Mouse (Mus musculus) ES-E14 (cell line): ENCODE measurements around the gene Gabrb3. TPM values are rescaled to one million over a fixed set of nuclear protein-coding genes. Genes with fewer than 3 reads are reported as not detected.
A peak's percentile ranks its signal among the peaks of the same experiment; 100 is the strongest.

Experiments used
- DNase-seq: peaks from one replicate; pipeline ENCODE4 v3.0.0-alpha.2; 2013; ENCODE audit warnings: low read depth, low spot score
- H3K27ac ChIP-seq: 2 replicates; pipeline ENCODE4 v1.5.1; 2012; ENCODE audit warnings: low read depth, mild to moderate bottlenecking, low read length, moderate library complexity, mixed read lengths; ENCODE audit not compliant: poor library complexity, insufficient read depth, severe bottlenecking
- H3K36me3 ChIP-seq: 2 replicates; pipeline ENCODE4 v1.6.1; 2012; ENCODE audit warnings: mild to moderate bottlenecking, low read length, moderate library complexity, mixed read lengths; ENCODE audit not compliant: control insufficient read depth, poor library complexity, insufficient read depth, severe bottlenecking
- H3K4me1 ChIP-seq, 2 experiments: fragments of 150-350 bp in 1 of 2; sonication (generic) in 1 of 2; 2 replicates each; pipeline ENCODE4 v1.6.1; 2012; ENCODE audit warnings: low read length in 2 of 2, mild to moderate bottlenecking in 1 of 2, mixed read lengths in 1 of 2; ENCODE audit not compliant: control insufficient read depth in 2 of 2, insufficient read depth in 2 of 2, poor library complexity in 1 of 2
- H3K4me3 ChIP-seq, 2 experiments: fragments of 150-350 bp in 1 of 2; sonication (generic) in 1 of 2; 2 replicates each; pipeline ENCODE4 v1.5.1; 2012; ENCODE audit warnings: low read length in 2 of 2, low read depth in 1 of 2, mild to moderate bottlenecking in 1 of 2, mixed read lengths in 1 of 2; ENCODE audit not compliant: insufficient read depth in 1 of 2, poor library complexity in 1 of 2, severe bottlenecking in 1 of 2
- H3K9ac ChIP-seq: 2 replicates; pipeline ENCODE4 v1.6.1; 2012; ENCODE audit warnings: low read depth, mild to moderate bottlenecking, low read length, mixed read lengths; ENCODE audit not compliant: poor library complexity, insufficient read depth, severe bottlenecking
- H3K9me3 ChIP-seq: fragments of 150-350 bp; sonication (generic); 2 replicates; pipeline ENCODE4 v1.6.1; 2012; ENCODE audit warnings: low read depth, mild to moderate bottlenecking, low read length; ENCODE audit not compliant: control insufficient read depth, insufficient read depth
- CHD2 ChIP-seq: IDR thresholded peaks from 2 replicates; pipeline ENCODE4 v1.6.1; 2014; ENCODE audit warnings: mild to moderate bottlenecking, low read depth, low read length, inconsistent platforms
- HCFC1 ChIP-seq: IDR thresholded peaks from 2 replicates; pipeline ENCODE4 v1.6.1; 2012; ENCODE audit warnings: low read length, inconsistent platforms, borderline replicate concordance; ENCODE audit not compliant: insufficient read depth
- MAFK ChIP-seq: IDR thresholded peaks from 2 replicates; pipeline ENCODE4 v1.6.1; 2014; ENCODE audit warnings: mild to moderate bottlenecking, low read depth, low read length, inconsistent platforms; ENCODE audit not compliant: insufficient read depth
- ZC3H11A ChIP-seq: IDR thresholded peaks from 2 replicates; pipeline ENCODE4 v1.6.1; 2012; ENCODE audit warnings: low read depth, mild to moderate bottlenecking, inconsistent platforms, low read length, borderline replicate concordance
- ZNF384 ChIP-seq: IDR thresholded peaks from 2 replicates; pipeline ENCODE4 v1.6.1; 2012; ENCODE audit warnings: low read depth, low read length, inconsistent platforms
- in situ Hi-C, 2 experiments: fragments of 600-800 bp; cut with MboI; formaldehyde crosslinking; loops; one replicate each; pipeline ENCODE4 v1.15.1; 2025; ENCODE audit warnings: low sequenced_read_pairs in 2 of 2, inconsistent platforms in 1 of 2; ENCODE audit not compliant: unreplicated experiment in 2 of 2
- total RNA-seq: library from RNA; depleted of rRNA; stranded (reverse); fragments of 300-350 nt; gene quantifications from 2 replicates; pipeline ENCODE4 v1.2.3, GENCODE M21; 2012

Gabrb3 gene
- total RNA-seq, 1 experiment = 4.9 TPM

- Histone ChIP-seq H3K27ac (no peak overlapping the region), H3K9ac (no peak overlapping the region)
- in situ Hi-C loops = no loop called here
These were observed 110.5 kb downstream of the Gabrb3 start for GRCm38 (mm10) chr7:57529954-57530353.

GRCm38 (mm10) chr7:57532676-57533075 is 113.2 kb downstream of the Gabrb3 start:
- in situ Hi-C loops = no loop called here
- no peaks in the 10 kb centered on the region for H3K4me1 ChIP-seq
- no peak for DNase-seq

More at GRCm38 (mm10) chr7:57529954-57530353, 110.5 kb downstream of the Gabrb3 start:
- H3K4me1 ChIP-seq = no peaks in the 10 kb centered on the region
- H3K9me3 ChIP-seq = no peaks in the 10 kb centered on the region
- no peak for TF ChIP-seq ZC3H11A
- no peak for TF ChIP-seq HCFC1
- no peak for TF ChIP-seq CHD2
- no peak for TF ChIP-seq MAFK
- no peak for TF ChIP-seq ZNF384
- DNase-seq = no peak
- no peak overlapping the region for H3K4me3 ChIP-seq
- no peaks in the 10 kb centered on the region for H3K36me3 ChIP-seq

GRCm38 (mm10) chr7:57538565-57538964 is 119.1 kb downstream of the Gabrb3 start:
- peak; percentile 64 for DNase-seq
- Histone ChIP-seq H3K9me3 (no peaks in the 10 kb centered on the region), H3K9ac (no peak overlapping the region), H3K4me1 (no peaks in the 10 kb centered on the region), H3K36me3 (no peaks in the 10 kb centered on the region), H3K27ac (no peak overlapping the region), H3K4me3 (no peak overlapping the region)
- TF ChIP-seq ZNF384 (no peak), MAFK (no peak), CHD2 (no peak), HCFC1 (no peak), ZC3H11A (no peak; the same call in 1 of the 2 replicates)
- in situ Hi-C loops = no loop called here

More at GRCm38 (mm10) chr7:57532676-57533075, 113.2 kb downstream of the Gabrb3 start:
- Histone ChIP-seq H3K27ac (no peak overlapping the region), H3K9ac (no peak overlapping the region), H3K36me3 (no peaks in the 10 kb centered on the region), H3K9me3 (no peaks in the 10 kb centered on the region), H3K4me3 (no peak overlapping the region)
- TF ChIP-seq HCFC1 (no peak), ZNF384 (no peak), CHD2 (no peak), ZC3H11A (no peak), MAFK (no peak)

DNA sequence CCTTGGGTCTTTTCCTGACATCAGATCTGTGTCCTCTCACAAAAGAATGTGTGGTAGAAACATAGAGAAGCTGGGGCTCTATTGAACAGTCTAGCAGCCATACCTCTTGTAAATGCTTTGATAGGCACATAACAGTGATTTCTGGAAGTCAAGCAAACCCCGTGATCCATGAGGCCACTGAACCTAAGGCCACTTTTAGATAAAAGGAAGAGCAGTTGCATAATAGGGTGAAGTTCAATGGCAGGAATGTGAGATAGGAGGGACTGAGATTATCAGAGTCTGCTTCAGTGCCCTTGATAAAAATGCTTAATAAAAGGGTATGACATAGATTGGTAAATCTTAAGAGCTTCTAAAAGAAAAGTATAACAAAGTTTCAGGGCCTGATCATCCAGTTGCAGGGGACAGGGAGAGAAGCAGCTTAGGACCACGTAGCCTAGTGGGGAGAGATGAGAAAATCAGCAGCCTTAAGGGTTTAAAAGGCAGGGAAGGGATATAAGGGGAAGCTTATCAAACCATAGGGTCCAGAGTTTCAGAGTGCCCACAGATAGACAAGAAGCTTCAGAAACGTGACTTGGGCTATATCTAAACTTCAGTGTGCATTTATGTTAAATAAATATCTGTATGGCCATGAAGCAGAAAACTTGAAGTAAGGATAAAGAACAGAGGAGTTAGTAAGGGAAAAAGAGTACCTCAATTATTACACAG is 141.4 kb downstream of the Gabrb3 start:
- no peaks in the 10 kb centered on the region for H3K9me3 ChIP-seq
- DNase-seq = no peak
- H3K4me1 ChIP-seq = no peaks in the 10 kb centered on the region
- no peaks in the 10 kb centered on the region for H3K36me3 ChIP-seq
- H3K27ac ChIP-seq = no peak overlapping the region
- in situ Hi-C loops = no loop called here
- TF ChIP-seq ZC3H11A (no peak), MAFK (no peak), HCFC1 (no peak), ZNF384 (no peak), CHD2 (no peak)
- no peak overlapping the region for H3K9ac ChIP-seq
- H3K4me3 ChIP-seq = no peak overlapping the region
